Mouse (Mus musculus) regulatory T cell (primary cell): ENCODE data around the gene Ttpal.

ENCODE experiments used
- in situ Hi-C: fragments of 300-600 bp; cut with MboI, MseI; formaldehyde crosslinking; loops from one replicate; pipeline ENCODE4 v1.15.1; 2025; ENCODE audit warnings: high pct_unique_total_duplicates

Ttpal gene

DNA sequence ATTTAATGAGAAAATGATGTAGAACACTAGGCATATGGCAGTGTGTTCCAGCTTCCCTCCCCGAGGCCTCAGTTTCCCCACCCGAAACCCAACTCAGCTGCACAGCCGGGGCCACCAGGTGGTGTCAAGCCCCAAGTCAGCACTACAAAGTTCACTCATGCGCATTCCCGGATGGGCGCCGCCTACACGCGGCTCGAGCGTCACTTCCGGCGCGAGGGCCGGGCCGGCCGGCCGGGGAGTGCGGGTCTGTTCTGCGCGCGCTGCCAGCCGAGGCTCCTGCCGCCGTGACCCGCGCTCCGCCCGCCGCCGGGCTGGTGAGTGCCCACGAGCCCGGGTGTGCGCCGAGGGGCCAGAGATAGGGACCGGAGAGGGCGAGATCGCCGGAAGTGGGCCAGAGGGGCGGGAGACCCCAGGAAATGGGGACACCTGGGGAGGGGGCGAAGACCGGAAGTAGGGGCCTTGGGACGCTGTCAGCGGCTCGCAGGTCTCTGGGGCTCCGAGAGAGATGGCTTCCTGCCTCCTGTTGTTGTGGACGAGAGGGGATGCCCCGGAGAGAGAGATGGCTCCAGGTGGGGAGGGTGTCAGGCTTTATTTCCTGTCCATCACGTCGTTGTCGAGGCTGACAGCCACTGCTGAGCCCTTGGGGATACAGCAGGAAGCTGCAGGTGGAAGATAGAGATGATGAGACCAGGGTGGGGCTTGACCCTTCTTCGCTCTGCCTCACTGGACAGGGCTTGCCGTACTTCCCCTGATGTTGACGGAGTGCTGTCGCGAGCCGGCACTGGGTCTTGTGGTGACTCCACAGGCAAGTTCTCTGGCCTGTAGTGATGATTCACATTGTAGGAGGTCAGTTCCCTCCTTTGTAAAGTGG, at the start of gene Ttpal:
TSS of gene Ttpal (plus strand) at position 214 of the 871 bp plus-strand sequence.
- in situ Hi-C loops = loop anchor here (10.0 kb wide), 1 partner anchor 678 kb away; no protein-coding TSS in a partner anchor

- in situ Hi-C loops = loop anchor here (25.0 kb wide), 1 partner anchor 1610 kb away; no protein-coding TSS in a partner anchor
Measured at GRCm38 (mm10) chr2:163552518-163552929, 49.6 kb upstream of the Ttpal start.

DNA sequence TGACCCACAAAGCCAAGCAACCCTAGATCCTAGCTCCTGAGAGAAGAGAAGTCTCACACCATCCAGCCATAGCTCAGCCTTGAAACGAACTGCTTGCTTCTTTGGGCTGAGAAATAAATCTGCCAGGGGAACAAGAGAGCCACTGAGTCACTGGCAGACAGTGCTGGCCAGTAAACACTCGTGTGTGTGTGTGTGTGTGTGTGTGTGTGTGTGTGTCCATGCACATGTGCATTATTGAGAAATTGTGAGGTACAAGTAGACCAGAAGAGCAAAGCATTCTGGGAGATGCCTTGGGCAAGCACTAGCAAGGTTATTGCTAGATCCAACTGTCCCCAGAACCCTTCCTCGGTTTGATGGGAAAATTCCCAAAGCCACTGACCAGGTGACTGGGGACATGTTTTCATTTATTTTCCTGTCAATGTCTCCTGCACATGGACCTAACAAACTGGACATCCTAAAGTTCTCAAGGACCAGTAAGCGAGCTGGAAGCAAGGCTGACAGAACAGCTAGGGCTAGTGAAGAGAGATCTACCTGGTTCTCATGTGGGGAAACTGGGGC, 47.6 kb upstream of the Ttpal start:
- in situ Hi-C loops = loop anchor here (25.0 kb wide), 1 partner anchor 1608 kb away; no protein-coding TSS in a partner anchor

DNA sequence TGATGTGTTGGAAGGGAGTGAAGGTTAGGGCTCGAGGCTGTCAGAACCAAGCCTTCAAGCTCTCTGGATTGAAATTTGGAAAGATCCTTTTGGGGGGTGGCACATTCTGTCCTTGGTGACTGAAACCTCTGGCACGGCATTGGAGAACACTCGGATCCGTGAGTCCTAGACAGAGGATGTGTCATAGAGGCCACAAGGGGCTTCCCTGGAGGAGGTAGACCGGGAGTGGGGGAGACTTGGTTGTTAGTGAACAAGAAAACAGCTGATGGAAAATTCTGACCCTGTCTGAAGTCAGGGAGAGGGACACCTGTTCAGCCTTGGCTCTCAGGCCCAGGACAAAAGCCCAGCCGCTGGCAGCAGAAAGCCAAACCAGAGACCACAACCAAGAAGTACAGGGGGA, 47.1 kb upstream of the Ttpal start:
- in situ Hi-C loops = loop anchor here (25.0 kb wide), 1 partner anchor 1607 kb away; no protein-coding TSS in a partner anchor

DNA sequence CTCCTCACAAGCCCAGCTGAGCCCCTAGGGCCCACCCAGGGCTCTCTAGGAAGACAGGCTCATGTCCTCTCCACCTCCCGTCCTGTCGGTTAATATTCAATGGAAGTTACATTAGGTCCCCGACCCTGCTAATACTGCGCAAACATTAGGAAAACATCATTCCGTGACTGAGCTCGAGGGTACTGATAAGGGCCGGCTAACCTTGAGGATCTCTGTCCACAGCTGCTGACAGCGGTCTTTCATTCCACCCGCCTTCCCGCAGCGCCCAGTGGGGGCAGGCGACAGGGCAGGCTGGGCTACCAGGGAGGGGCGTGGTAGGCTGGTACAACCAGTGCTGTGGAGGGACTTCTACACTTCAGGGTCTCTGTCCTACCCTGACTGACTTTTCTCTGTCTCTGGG, 46.7 kb upstream of the Ttpal start:
- in situ Hi-C loops = loop anchor here (25.0 kb wide), 1 partner anchor 1607 kb away; no protein-coding TSS in a partner anchor

GRCm38 (mm10) chr2:163558548-163558947, 43.6 kb upstream of the Ttpal start:
- in situ Hi-C loops = loop anchor here (25.0 kb wide), 1 partner anchor 1604 kb away; no protein-coding TSS in a partner anchor

DNA sequence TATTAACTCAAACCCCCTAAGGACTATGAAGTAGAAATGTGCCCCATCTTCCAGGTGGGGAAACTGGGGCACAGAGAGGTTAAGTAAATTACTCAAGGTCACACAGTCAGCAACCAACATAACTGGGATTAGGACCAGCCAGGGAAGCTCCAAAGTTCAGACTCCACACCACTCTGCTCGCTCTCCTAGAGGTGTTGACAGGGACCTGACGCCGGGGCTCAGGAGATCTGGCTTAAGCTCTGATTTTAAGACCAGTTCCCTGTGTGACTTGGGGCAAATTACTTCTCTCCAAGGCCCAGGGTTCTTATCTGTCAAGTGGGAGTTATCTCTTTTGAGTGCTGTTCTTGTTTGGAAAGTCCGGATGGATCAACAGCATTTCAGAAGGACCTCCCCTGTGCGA, 42.9 kb upstream of the Ttpal start:
- in situ Hi-C loops = loop anchor here (25.0 kb wide), 1 partner anchor 1603 kb away; no protein-coding TSS in a partner anchor

DNA sequence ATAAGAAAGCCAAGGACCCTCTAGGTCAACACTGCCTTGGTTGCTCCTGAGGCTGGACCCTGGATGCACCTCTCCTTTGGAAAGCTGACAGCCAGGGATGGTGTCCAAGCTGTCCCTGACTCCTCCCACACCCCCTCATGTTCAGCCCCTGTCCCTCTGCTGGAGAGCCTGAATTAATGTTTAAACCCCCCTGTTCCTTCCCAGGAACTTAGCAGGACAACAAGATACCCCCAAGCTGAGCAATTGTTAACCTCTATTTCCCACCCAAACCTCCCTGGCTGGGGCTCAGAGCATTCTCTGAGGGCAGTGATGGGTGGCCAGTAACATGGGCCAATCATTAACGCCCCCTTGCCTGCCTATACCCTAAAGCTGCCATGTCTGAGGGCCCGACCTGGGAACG, 41.9 kb upstream of the Ttpal start:
- in situ Hi-C loops = loop anchor here (25.0 kb wide), 1 partner anchor 1602 kb away; no protein-coding TSS in a partner anchor

DNA sequence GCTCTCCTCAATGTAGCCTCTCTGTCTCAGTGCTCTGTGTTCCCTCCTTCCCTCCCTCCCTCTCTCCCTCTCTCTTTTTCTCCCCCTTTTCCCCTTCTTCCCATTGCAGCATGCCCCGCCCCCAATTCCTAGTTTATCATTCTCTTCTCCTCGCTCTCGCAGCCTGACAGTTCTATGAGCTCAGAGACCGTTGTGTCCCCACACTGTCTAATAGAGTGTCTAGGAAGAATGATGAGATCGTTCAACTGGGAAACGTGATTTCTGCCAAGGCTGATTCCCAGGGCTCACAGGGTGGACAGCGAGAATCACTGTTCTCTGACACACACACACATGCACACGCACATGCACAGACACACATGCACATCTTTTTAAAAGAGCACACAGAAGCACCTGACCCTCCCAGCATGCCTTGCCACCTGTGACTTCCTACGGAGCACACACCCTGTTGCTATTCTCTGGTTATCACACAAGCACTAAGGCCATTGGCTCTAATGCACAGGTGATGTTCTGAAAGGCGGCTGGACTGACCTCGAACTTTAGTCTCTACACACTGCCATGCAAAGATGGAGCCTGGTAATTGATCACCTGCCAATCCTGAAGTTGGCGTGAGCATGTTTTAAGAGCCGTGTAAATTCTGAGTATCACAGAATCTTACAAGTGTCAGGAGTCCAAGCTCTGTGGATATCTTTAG, 40.7 kb upstream of the Ttpal start:
- in situ Hi-C loops = loop anchor here (25.0 kb wide), 1 partner anchor 1601 kb away; no protein-coding TSS in a partner anchor

DNA sequence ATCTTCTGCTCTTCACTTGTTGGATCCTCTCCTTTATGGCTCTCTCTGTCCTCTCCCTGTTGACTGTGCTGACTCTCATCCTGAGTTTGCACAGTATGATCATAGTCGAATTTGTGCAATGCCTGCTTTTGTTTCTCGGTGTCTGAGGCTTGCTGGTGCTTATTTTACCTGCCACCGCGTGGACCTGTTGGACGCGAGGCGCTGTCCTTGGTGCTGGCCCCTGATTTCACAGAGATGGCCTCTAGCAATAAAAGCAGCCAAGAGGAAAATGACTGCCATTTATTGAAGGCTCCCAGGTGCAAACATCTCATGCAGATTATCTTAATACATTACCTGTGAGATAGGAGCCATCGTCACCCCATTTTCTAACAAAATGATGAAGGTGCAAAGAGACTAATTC, 37.5 kb upstream of the Ttpal start:
- in situ Hi-C loops = loop anchor here (25.0 kb wide), 1 partner anchor 1598 kb away; no protein-coding TSS in a partner anchor

GRCm38 (mm10) chr2:163574321-163574720, 27.8 kb upstream of the Ttpal start:
- in situ Hi-C loops = loop anchor here (25.0 kb wide), 1 partner anchor 1588 kb away; no protein-coding TSS in a partner anchor

DNA sequence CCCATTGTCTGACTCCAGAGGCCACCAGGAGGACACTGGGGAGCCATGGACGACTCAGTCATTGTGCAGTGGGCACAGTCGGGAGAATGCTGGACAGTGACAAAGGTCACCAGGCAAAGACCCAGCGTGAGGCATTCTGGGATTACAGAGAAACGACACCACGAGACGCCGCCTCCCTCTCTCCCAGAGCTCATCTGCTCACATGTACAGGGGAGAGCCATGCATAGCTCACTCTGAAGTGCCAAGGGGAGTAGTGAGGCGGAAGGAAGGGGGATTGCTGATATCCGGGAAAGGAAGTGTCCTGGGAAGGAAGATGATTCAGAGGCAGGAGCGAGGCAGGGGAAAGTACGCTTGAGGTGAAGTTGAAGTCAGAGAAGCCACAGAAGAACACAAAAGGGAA, 26.9 kb upstream of the Ttpal start:
- in situ Hi-C loops = no loop called here

DNA sequence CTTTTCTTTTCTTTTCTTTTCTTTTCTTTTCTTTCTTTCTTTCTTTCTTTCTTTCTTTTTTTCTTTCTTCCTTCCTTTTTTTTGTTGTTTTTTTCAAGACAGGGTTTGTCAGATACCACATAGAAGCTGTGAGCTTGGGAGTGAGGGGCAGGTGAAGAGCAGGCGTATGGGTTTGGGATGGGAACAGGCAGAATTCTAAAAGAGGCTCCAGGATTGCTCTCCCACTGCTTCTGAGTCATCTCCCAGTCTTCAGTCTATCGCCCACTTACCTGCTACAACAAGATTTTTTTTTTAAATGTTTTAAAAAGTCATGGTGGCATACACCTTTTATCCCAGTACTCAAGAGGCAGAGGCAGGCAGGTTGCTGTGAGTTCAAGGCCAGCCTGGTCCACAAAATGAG, 24.1 kb upstream of the Ttpal start:
- in situ Hi-C loops = no loop called here

DNA sequence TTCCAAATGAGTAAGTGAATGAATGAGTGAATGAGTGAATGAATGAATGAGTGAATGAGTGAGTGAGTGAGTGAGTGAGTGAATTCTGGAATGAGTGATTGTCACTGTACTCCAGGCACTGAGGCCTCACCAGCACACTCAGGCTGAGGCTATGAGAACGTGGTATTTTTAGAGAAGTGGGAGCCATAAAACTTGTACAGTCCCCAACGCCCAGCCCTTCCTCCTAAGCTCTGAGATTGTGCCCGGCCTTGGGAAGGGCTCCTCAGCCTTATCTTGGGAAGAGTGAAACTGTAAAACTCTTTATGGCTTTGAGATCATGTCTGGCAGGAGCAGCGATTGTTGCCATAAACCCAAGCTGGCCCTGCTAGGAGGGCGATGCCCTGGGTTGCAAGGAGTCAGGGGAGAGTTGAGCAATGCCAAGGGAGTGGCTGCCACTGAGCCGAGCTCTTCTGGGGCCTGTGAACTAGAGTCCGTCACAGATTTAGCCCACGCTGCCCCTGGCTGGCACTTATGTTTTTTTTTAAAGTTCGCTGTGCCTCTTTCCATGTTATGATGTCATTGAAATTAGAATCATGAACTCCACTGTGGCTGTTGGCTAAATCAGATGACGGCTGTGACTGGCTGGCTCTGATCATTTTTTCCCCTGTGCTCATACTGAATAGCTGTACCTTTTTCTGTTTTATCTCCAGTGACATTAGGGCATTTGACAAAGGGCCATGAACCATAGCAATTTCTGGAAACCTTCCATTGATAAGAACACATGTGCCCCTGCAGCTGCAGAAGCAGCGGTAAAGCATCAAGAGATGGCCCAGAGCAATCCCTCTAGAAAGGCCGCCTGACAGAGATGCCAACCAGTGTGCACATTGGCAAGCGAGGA, 21.8 kb upstream of the Ttpal start:
- in situ Hi-C loops = no loop called here

GRCm38 (mm10) chr2:163583226-163584087, 18.7 kb upstream of the Ttpal start:
- in situ Hi-C loops = no loop called here

DNA sequence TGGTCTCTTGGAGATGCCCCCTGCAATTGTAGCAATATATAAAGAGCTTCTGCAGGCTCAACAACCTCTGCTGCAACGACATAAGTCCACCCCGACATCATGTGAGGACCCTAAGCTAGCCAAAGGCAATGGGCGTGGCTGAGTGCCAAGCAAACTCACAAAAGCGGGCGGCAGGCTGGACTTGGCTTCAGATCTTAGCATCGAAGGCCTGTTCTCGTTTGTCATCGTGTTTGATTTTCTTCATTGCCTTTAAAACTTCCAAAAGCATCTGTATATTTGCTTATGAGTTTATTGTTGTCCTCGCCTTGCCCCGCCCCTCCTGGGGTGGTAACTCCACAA, 18.1 kb upstream of the Ttpal start:
- in situ Hi-C loops = no loop called here

- in situ Hi-C loops = no loop called here
Measured at GRCm38 (mm10) chr2:163586384-163587261, 15.5 kb upstream of the Ttpal start.

DNA sequence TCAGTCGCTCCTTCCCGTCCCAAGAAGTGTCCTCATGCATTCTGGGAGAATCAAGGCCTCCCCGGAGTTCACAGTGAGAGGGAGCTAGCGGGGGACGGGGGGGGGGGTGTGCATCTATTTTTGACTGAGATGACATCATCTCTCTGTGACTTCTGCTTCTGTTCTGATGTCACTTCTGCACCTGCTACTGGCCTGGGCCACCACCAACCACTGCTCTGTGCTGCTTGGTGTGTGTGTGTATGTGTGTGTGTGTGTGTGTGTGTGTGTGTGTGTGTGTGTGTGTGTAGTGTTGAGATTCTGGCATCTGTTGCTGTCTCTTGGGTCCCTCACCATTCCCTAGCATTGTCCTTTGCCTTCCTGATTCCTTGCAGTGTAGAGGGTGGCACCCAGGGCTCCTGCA, 14.6 kb upstream of the Ttpal start:
- in situ Hi-C loops = no loop called here

DNA sequence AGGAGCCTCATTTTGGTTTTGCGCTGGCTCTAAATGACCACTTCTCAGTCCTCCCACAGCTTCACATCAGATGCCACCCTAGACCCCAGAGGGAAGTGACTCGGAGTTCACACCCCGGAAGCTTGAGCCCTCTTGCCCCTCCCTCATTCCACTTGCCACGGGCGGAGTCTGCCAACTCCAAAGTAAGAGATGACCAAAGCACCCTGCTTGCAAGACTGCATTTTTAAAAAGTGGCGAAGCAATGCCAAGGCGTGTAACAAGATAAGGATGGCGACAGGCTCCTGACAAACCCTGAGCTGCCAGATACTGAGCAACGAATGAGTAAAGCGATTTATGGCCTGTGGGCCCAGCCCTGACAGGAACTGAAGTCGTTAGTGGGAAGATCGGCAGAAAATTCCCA, 11.9 kb upstream of the Ttpal start:
- in situ Hi-C loops = loop anchor here (10.0 kb wide), 3 partner anchors 55 to 535 kb away; partner anchors contain the start of genes Mybl2 and Oser1
